Mouse (Mus musculus): Measurements from ENCODE around the gene Qk.

The Qk gene

GRCm38 (mm10) chr17:10327584-10328210 lies 8.0 kb upstream of the Qk start:
- intact Hi-C loops (cut with DNase I): loop anchor here (5.0 kb wide), 1 partner anchor 170 kb away; no protein-coding TSS in a partner anchor

GRCm38 (mm10) chr17:10326596-10327045 lies 7.0 kb upstream of the Qk start:
- intact Hi-C loops (cut with DNase I): loop anchor here (5.0 kb wide), 1 partner anchor 171 kb away; no protein-coding TSS in a partner anchor

- intact Hi-C loops (cut with DNase I): loop anchor here (5.0 kb wide), 1 partner anchor 171 kb away; no protein-coding TSS in a partner anchor
Measured at GRCm38 (mm10) chr17:10325921-10326320, 6.3 kb upstream of the Qk start.

- intact Hi-C loops (cut with DNase I): no loop called here
Measured at GRCm38 (mm10) chr17:10321754-10322153, 2.1 kb upstream of the Qk start.

- intact Hi-C loops (cut with DNase I): no loop called here
Measured at GRCm38 (mm10) chr17:10321092-10321491, 1.4 kb upstream of the Qk start.

GRCm38 (mm10) chr17:10320456-10320790 lies 769 bp upstream of the Qk start:
- intact Hi-C loops (cut with DNase I): no loop called here

GRCm38 (mm10) chr17:10319431-10319684 lies 296 bp downstream of the Qk start:
- intact Hi-C loops (cut with DNase I): loop anchor here (5.0 to 10.0 kb wide), 2 partner anchors 265 to 427 kb away; no protein-coding TSS in a partner anchor

- intact Hi-C loops (cut with DNase I): loop anchor here (5.0 to 10.0 kb wide), 2 partner anchors 264 to 426 kb away; no protein-coding TSS in a partner anchor
Measured at GRCm38 (mm10) chr17:10318561-10319430, 858 bp downstream of the Qk start.

- intact Hi-C loops (cut with DNase I): loop anchor here (2.0 to 10.0 kb wide), 4 partner anchors 263 to 561 kb away; no protein-coding TSS in a partner anchor
Measured at GRCm38 (mm10) chr17:10317981-10318551, 1.6 kb downstream of the Qk start.

- intact Hi-C loops (cut with DNase I): loop anchor here (2.0 to 10.0 kb wide), 4 partner anchors 262 to 560 kb away; no protein-coding TSS in a partner anchor
Measured at GRCm38 (mm10) chr17:10317186-10317585, 2.5 kb downstream of the Qk start.

GRCm38 (mm10) chr17:10316446-10316845 lies 3.2 kb downstream of the Qk start:
- intact Hi-C loops (cut with DNase I): loop anchor here (2.0 to 10.0 kb wide), 4 partner anchors 262 to 560 kb away; no protein-coding TSS in a partner anchor

- intact Hi-C loops (cut with DNase I): loop anchor here (10.0 kb wide), 1 partner anchor 255 kb away; no protein-coding TSS in a partner anchor
Measured at GRCm38 (mm10) chr17:10310046-10310445, 9.6 kb downstream of the Qk start.

GRCm38 (mm10) chr17:10309135-10309623 lies 10.5 kb downstream of the Qk start:
- intact Hi-C loops (cut with DNase I): loop anchor here (5.0 kb wide), 1 partner anchor 102 kb away; no protein-coding TSS in a partner anchor

- intact Hi-C loops (cut with DNase I): loop anchor here (5.0 kb wide), 1 partner anchor 99 kb away; no protein-coding TSS in a partner anchor
Measured at GRCm38 (mm10) chr17:10306424-10306823, 13.2 kb downstream of the Qk start.

- intact Hi-C loops (cut with DNase I): no loop called here
Measured at GRCm38 (mm10) chr17:10304001-10304400, 15.7 kb downstream of the Qk start.

- intact Hi-C loops (cut with DNase I): no loop called here
Measured at GRCm38 (mm10) chr17:10300968-10301795, 18.5 kb downstream of the Qk start.

- intact Hi-C loops (cut with DNase I): no loop called here
Measured at GRCm38 (mm10) chr17:10299396-10299795, 20.3 kb downstream of the Qk start.

- intact Hi-C loops (cut with DNase I): no loop called here
Measured at GRCm38 (mm10) chr17:10292520-10292919, 27.1 kb downstream of the Qk start.

GRCm38 (mm10) chr17:10284772-10285171 lies 34.9 kb downstream of the Qk start:
- intact Hi-C loops (cut with DNase I): no loop called here

GRCm38 (mm10) chr17:10279532-10279931 lies 40.1 kb downstream of the Qk start:
- intact Hi-C loops (cut with DNase I): no loop called here

GRCm38 (mm10) chr17:10269518-10269917 lies 50.1 kb downstream of the Qk start:
- intact Hi-C loops (cut with DNase I): no loop called here
